Mouse (Mus musculus): ENCODE results near the gene Gm49358. TPM values are rescaled to one million over a fixed set of nuclear protein-coding genes. Genes with fewer than 3 reads are reported as not detected.

Gm49358 gene
- polyA plus RNA-seq, 1 experiment from 2014 or later = not detected

Other genes starting within 250 kb of the Gm49358 start
- 308 and 330 TPM in 2 replicates for gene Hsp90b1, start 58.5 kb upstream of the Gm49358 start, polyA plus RNA-seq (2015; fragmentation: Nextera tagmentation; extraction: Ambion mirVana)
- gene Ttc41, start 58.2 kb upstream of the Gm49358 start, polyA plus RNA-seq (2015; fragmentation: Nextera tagmentation; extraction: Ambion mirVana) = 1.7 and 2.0 TPM in 2 replicates
- gene Nt5dc3, start 15.0 kb downstream of the Gm49358 start, polyA plus RNA-seq (2015; fragmentation: Nextera tagmentation; extraction: Ambion mirVana) = 10.8 and 12.0 TPM in 2 replicates
- 0.17 and 0.46 TPM in 2 replicates for gene Stab2, start 244.1 kb downstream of the Gm49358 start, polyA plus RNA-seq (2015; fragmentation: Nextera tagmentation; extraction: Ambion mirVana)